Mouse (Mus musculus) fibroblast of lung, adult 2 months (primary cell): Measurements from ENCODE around the gene Rpusd2.
A peak's percentile ranks its signal among the peaks of the same experiment; 100 is the strongest.
"Not testable (repeated sequence)": the region's sequence is repeated elsewhere in the genome, so short reads cannot be mapped to it uniquely, and the experiment has no call there.

Experiments used
- DNase-seq: peaks from one replicate; pipeline ENCODE4 v3.0.0-alpha.2; 2011; ENCODE audit warnings: low read depth

Gene Rpusd2

DNA sequence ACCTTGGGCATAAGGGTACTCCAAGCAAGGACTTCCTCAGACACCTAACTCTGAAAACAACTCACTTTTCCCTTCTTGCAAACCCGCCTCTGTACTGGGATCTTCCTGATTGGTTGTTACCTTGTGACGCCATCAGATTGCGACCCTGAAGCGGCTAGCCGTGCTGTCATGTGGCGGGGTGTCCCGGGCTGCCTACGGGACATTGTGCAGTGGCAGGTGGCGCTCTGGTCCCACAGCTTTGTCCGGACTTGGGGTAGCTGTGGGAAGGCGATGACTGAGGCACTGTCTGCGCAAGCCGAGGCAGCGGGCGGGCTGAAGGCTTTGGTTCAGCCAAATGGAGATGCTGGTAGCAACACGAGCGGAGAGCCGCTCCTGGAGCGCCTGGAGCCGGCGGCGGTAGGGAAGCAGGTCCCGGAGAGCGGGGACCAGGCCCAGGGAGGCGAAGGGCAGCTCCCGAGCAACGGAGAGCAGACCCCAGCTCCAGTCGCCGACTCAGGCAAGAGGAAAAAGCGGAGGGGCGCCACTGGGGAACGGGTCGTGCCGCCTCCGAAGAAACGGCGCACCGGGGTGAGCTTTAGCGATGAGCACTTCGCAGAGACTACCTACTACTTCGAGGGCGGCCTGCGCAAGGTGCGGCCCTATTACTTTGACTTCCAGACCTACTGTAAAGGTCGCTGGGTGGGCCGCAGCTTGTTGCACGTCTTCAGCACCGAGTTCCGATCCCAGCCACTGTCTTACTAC lies at the start of gene Rpusd2:
TSS of gene Rpusd2 (plus strand) at position 135 of the 741 bp plus-strand sequence.
- peak; percentile 90 for DNase-seq

- no peak for DNase-seq
Observed at GRCm38 (mm10) chr2:118995490-118995889, 39.1 kb upstream of the Rpusd2 start.

DNA sequence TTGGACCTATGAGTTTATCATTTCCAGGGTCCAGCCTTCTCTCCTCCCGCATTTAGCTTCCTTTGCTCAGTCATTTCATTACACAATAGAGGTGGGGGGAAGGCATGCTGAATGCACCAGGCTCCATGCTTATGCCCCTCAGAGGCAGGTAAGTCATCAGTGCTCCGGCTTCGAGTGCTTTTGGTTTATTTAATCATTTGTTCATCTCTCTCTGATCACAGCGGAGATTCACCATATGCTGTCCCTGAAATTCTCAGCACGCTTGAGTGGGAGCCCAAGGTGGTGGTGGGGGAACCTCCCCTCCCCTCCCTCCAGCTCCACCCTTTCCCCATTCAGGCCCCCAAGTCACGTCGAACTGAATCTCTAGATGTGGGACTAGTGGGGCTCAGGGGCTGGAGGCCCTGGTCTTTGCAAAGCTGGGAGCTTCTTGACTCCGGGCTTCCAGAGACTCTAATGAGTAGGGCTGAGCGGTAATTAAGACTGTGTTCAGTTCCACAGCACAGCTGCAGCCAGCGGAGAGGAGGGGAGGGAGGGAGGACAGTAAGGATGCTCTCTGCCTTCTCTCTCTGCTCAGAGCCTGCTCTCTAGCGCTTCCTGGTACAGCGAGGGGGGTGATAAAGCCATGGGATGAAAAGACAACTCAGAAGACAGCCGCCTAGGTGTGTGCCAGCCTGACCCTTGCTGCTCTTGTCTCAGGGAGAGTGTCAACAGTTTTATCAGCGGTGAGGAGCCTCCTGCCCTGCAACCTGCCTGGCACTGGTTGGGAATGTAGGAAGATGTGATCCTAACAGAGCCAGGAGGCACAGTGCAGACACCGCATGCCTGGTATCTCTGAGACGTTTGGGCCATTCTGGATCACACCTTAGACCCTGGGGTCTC lies 38.4 kb upstream of the Rpusd2 start:
- DNase-seq: no peak

GRCm38 (mm10) chr2:118996798-118997105 lies 37.8 kb upstream of the Rpusd2 start:
- DNase-seq: no peak

- no peak for DNase-seq
Observed at GRCm38 (mm10) chr2:118998115-118998866, 36.3 kb upstream of the Rpusd2 start.

GRCm38 (mm10) chr2:118999025-118999639 lies 35.5 kb upstream of the Rpusd2 start:
- no peak for DNase-seq

DNA sequence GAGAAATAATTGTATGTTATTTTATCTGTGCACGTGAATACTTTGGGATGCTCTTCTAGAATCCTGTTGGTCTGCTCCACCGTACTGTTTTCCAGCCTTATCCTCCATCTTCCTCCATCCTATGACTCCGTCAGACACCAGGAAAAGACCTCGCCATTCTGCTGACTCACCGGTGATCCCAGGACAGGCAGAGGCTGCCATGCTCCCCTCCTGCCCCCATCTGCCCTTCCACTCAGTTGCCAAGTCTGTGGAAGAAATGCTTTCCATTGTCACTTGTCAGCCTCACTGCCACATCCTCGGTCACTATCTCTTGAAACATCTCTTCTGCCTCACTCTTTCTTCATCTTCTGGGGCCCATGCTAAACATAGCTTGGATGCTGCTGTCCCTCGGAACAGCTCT lies 27.7 kb upstream of the Rpusd2 start:
- no peak for DNase-seq

- no peak for DNase-seq
Observed at GRCm38 (mm10) chr2:119009376-119009775, 25.2 kb upstream of the Rpusd2 start.

DNA sequence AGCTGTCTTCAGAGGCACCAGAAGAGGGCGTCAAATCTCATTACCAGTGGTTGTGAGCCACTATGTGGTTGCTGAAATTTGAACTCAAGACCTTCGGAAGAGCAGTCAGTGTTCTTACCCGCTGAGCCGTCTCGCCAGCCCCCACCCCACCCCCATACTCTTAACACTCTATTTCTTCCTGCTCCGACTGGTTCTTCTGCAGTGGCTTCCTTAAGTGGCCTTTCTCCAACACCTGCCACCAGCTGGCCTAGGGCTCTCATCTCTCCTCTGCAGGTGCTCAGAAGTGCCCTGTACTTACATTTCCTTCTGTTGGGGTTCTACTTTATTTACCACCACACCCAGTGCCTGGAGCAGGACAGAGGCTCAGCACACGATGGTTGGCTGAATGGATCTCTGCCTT lies 19.6 kb upstream of the Rpusd2 start:
- no peak for DNase-seq

- no peak for DNase-seq
Observed at GRCm38 (mm10) chr2:119015604-119016180, 18.9 kb upstream of the Rpusd2 start.

- not testable (repeated sequence) for DNase-seq
Observed at GRCm38 (mm10) chr2:119016312-119016711, 18.3 kb upstream of the Rpusd2 start.

DNA sequence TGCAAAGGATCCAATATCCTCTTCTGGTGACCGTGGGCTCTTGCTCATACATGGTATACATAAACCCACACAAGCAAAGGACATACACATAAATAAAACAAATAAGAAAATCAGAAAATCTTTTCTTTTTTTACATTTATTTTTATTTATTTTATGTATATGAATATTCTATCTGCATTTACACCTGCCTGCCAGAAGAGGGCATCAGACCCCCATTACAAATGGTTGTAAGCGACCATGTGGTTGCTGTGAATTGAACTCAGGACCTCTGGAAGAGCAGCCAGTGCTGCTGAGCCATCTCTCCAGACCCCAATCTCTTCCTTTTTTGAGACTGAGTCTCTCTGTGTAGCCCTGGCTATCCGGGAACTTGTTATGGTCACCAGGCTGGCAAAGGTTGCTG lies 16.9 kb upstream of the Rpusd2 start:
- no peak for DNase-seq

GRCm38 (mm10) chr2:119018391-119019122 lies 16.0 kb upstream of the Rpusd2 start:
- DNase-seq: no peak

GRCm38 (mm10) chr2:119019131-119019530 lies 15.5 kb upstream of the Rpusd2 start:
- DNase-seq: no peak

GRCm38 (mm10) chr2:119019538-119019937 lies 15.1 kb upstream of the Rpusd2 start:
- no peak for DNase-seq

DNA sequence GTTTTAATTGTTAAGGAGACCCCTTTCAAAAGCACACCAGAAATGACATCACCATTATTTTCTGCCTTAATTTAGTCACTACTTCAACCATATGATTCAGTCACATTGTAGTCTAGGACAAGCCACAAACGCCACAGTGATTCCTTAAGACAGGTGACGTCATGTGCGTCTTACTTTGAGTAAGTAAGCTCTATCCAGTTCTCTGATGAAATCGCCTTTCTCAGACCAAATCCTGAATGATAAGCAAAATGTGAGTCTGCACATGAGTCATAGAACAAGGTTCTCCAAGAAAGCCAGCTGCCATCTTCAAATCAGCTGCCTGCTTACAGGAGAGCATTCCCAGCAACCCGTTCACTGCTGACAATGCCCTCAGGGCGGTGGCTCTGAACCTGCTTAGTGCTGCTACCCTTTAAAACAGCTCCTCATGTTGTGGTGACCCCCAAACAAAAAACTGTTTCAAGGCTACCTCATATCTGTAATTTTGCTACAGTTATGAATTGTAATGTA lies 11.4 kb upstream of the Rpusd2 start:
- no peak for DNase-seq

- DNase-seq: no peak
Observed at GRCm38 (mm10) chr2:119024536-119025238, 9.9 kb upstream of the Rpusd2 start.

- DNase-seq: no peak
Observed at GRCm38 (mm10) chr2:119025239-119025616, 9.4 kb upstream of the Rpusd2 start.

DNA sequence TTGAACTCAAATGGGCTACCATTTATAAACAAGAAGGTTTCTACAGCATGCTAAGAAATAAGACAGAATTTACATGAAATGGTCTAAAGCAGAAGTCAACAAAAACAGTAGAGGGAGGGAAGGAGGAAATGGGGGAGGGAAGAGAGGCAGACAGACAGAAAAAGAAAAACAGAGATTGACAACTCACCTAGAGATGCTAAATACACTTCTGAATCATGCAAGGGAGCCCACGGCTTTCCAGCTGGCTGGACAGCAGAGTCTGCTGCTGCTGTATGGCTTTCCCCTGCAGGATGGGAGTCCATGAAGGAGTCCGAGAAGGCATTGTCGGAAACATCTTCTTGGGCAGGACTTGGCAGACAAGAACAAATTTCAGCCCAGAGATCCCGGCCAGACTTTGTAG lies 7.6 kb upstream of the Rpusd2 start:
- no peak for DNase-seq

DNA sequence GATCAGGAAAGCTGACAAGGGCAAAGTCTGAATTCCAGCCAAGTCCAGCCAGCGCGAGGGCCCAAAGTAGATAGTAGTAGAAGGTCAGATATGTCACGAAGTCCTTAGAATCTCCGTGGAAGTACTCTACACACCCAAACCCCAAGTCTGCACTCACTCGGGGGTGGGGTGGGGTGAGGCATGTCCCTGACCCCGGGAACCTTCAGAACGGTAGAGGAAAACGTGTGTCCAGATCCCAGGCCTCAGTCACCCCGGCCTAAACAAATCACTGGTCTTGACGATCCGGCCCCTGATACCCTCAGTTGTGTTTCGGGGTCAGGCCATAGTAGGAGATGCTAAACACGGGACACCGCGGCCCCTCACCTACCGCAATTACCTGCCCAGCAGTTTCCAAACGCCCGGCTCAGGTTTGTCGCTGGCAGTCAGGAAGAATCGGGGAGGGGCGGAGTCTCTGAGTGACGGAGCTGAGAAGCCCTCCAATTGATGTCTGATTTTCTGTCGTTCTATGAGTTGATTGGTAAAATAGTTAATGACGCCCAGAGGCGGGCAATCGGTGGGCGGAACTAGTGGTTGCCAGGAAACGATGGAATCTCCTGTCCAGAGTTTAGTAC lies 5.5 kb upstream of the Rpusd2 start, which contains the start of gene Ccdc32:
TSS of gene Ccdc32 (minus strand) at position 453 of the 611 bp plus-strand sequence.
- DNase-seq: peak; percentile 90
